Mouse (Mus musculus) monocyte, adult 59 days (primary cell): ENCODE data around the gene Rab29. TPM values are rescaled to one million over a fixed set of nuclear protein-coding genes. Genes with fewer than 3 reads are reported as not detected.

Source experiments
- total RNA-seq, 2 experiments: library from RNA; stranded (reverse); gene quantifications; one replicate each; pipeline ENCODE4 v1.2.4; 2023

The Rab29 gene
- total RNA-seq, result 10 to 100 TPM; 49.4 to 49.7 TPM

GRCm38 (mm10) chr1:131867093-131867945 is at the start of gene Rab29:
Gene Rab29, plus strand, starts transcription at chr1:131867224.

GRCm38 (mm10) chr1:131827207-131827786 is 39.7 kb upstream of the Rab29 start, which contains the start of gene Slc41a1:
Gene Slc41a1, plus strand, starts transcription at chr1:131827493.

GRCm38 (mm10) chr1:131910001-131910648 is 43.1 kb downstream of the Rab29 start, which contains the start of gene Nucks1:
Gene Nucks1, plus strand, starts transcription at chr1:131910534.

Other genes starting within 250 kb of the Rab29 start
- gene Ctse, start 228.9 kb upstream of the Rab29 start, total RNA-seq, result 10 to 100 TPM; 39.7 to 48.1 TPM
- gene Rab7b, start 178.5 kb upstream of the Rab29 start, total RNA-seq, result 10 to 100 TPM; 20.0 to 21.9 TPM
- gene Slc26a9, start 123.2 kb upstream of the Rab29 start, total RNA-seq, result not detected
- under 1 TPM in 1 of 2 experiments, not detected in 1; 0.30 TPM for gene Pm20d1, start 69.8 kb upstream of the Rab29 start, total RNA-seq
- gene Slc41a1, start 39.7 kb upstream of the Rab29 start, total RNA-seq, result 10 to 100 TPM; 22.8 to 23.7 TPM
- 10 to 100 TPM; 37.7 to 38.3 TPM for gene Nucks1, start 43.3 kb downstream of the Rab29 start, total RNA-seq
- gene Slc45a3, start 95.7 kb downstream of the Rab29 start, total RNA-seq, result 10 to 100 TPM; 50.0 to 65.3 TPM
- 100 to 1,000 TPM; 116 to 132 TPM for gene Elk4, start 140.4 kb downstream of the Rab29 start, total RNA-seq
- gene Mfsd4a, start 200.8 kb downstream of the Rab29 start, total RNA-seq, result not detected